Mouse (Mus musculus) kidney, adult 2 months (tissue): ENCODE results near the gene Nisch. TPM values are rescaled to one million over a fixed set of nuclear protein-coding genes. Genes with fewer than 3 reads are reported as not detected.

Source experiments
- DNase-seq: peaks from one replicate; pipeline ENCODE4 v3.0.0; 2021
- H3K27ac ChIP-seq: fragments of 200-500 bp; 2 replicates; pipeline ENCODE4 v1.5.1; 2012; ENCODE audit warnings: low read depth, low read length, control low read depth, inconsistent platforms; ENCODE audit not compliant: insufficient read depth
- H3K27me3 ChIP-seq: fragments of 200-500 bp; replicated peaks from 2 replicates; pipeline ENCODE4 v1.6.1; 2012; ENCODE audit warnings: mild to moderate bottlenecking, moderate library complexity, low read length, inconsistent platforms; ENCODE audit not compliant: control insufficient read depth, insufficient read depth
- H3K36me3 ChIP-seq: fragments of 200-500 bp; 2 replicates; pipeline ENCODE4 v1.6.1; 2012; ENCODE audit warnings: mild to moderate bottlenecking, moderate library complexity, low read length, inconsistent platforms; ENCODE audit not compliant: control insufficient read depth, insufficient read depth
- H3K4me1 ChIP-seq: fragments of 200-500 bp; 2 replicates; pipeline ENCODE4 v1.6.1; 2011; ENCODE audit warnings: low read length; ENCODE audit not compliant: control insufficient read depth, insufficient read depth
- H3K4me3 ChIP-seq: fragments of 200-500 bp; 2 replicates; pipeline ENCODE4 v1.5.1; 2011; ENCODE audit warnings: mild to moderate bottlenecking, low read depth, low read length, control low read depth; ENCODE audit not compliant: insufficient read depth
- CTCF ChIP-seq: fragments of 200-500 bp; conservative IDR thresholded peaks from 2 replicates; pipeline ENCODE4 v1.5.1; 2011; ENCODE audit warnings: low read depth, mild to moderate bottlenecking, control low read depth, low read length, moderate library complexity, mixed read lengths; ENCODE audit not compliant: insufficient read depth, insufficient read length
- POLR2A ChIP-seq: fragments of 200-500 bp; IDR thresholded peaks from one replicate; pipeline ENCODE4 v1.6.1; 2011; ENCODE audit warnings: low read depth, low read length, control low read depth
- WGBS: fragments of 180-500 bp; shearing (Covaris S2); methylation state at CpG from one replicate; pipeline ENCODE4 v1.1.7; 2018; 5-methylcytosine and 5-hydroxymethylcytosine counted together
- polyA plus RNA-seq: library from polyadenylated mRNA; depleted of rRNA; stranded (reverse); fragments of >200 nt; gene quantifications from 2 replicates; pipeline ENCODE4 v1.2.3, GENCODE M21; 2012

Gene Nisch
- polyA plus RNA-seq, 1 experiment = 244 TPM

DNA sequence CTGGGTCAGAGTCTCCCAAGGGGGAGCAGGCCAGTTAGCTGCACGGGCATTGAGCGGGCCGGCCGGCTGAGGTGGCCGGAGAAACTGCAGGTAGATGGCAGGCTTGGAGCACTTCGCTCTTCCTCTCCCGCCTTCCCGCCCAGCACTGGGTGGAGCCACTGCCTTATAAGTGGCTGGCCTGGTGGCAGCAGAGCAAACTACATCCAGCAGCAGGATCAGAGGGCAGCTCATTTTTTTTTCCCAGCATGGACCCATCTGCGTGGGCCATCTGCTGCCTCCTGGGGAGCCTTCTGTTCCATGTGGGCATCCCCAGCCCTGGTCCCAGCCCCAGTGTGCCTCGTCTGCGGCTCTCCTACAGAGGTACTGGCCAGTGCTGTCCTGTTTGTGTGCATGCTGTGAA is 920 bp upstream of the Nisch start, which contains the start of gene Sema3g:
Gene Sema3g (plus strand): TSS at position 195 of the 400 bp plus-strand sequence.
- no peaks in the 10 kb centered on the region for H3K36me3 ChIP-seq
- TF ChIP-seq CTCF = peak; percentile 75
- TF ChIP-seq POLR2A = no peak
- H3K4me1 ChIP-seq = no peaks in the 10 kb centered on the region
- DNase-seq = peak; percentile 88
- 6% methylated on average over 11 of the region's 11 CpGs for WGBS
- 0 out of 2 replicates have a peak within 1 kb of the TSS, but pooled peaks have one; percentile 8 for H3K27ac ChIP-seq
- peak within 1 kb of the TSS; percentile 26 for H3K4me3 ChIP-seq
- H3K27me3 ChIP-seq = no peaks in the 10 kb centered on the region

DNA sequence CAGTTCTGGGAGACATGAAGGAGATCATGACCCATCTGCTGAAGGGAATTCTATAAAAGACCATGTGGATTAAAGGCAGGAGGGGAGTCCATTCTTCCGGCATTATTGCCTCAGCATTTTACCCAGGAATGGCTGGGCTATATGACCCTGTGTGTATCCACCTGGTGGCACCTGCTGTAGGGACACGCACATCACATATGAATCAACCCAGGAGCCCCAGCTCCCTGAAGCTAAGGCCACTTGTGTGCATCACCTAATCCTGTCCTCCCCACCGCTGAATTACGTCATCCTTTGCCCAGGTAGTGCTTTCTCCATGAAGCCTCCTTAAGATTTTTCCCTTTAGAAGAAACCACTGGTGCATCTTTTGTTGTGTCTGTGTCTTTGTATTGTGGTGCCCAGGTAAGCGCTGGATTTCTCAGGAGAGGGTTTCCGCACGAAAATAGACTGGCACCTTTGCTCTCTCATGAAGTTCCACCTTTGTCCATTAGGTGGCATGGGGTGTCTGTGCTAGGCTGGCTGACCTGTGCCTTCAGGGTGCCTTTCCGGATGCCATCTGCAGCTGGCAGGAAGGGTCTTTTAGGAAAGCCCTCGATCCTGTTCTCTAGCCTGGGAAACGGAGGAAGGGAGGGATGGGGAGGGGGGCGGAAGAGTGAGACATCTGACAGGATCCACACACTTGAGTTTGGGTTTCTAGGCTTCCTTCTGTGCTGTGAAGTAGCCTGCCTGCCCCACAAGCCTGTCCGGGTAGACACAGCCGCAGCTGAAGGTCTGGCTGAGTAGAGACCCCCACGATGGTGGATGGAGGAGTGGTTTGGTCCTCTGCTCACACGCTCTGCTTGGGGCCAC is 1.4 kb downstream of the Nisch start:
- no peaks in the 10 kb centered on the region for H3K36me3 ChIP-seq
- TF ChIP-seq POLR2A = no peak
- peak; percentile 97 for TF ChIP-seq CTCF
- peak; percentile 85 for DNase-seq
- no peak overlapping the region for H3K27ac ChIP-seq
- H3K4me3 ChIP-seq = no peak overlapping the region
- 29% methylated on average over 15 of the region's 15 CpGs for WGBS
- H3K27me3 ChIP-seq = no peaks in the 10 kb centered on the region
- no peaks in the 10 kb centered on the region for H3K4me1 ChIP-seq

DNA sequence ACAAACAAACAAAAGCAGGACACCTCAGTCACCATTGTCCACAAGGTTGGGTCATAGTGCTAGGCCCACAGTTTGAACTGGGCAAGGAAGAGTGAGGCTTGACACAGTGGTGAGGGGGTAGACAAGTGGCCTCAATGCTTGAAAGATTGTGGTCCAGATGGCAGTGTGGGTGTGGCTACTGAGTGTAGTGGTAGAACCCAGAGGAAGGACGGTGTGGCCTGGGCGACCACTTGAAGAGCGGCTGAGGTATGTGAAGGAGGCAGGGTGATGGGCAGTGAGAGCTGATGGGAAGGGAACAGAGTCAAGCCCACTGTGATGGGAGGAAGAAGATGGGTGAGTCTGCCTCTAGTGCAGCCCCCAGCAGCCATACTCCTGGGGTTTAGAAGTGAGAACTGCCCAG is 2.1 kb downstream of the Nisch start:
- DNase-seq = no peak
- Histone ChIP-seq H3K27ac (no peak overlapping the region), H3K4me3 (no peak overlapping the region), H3K36me3 (no peaks in the 10 kb centered on the region), H3K27me3 (no peaks in the 10 kb centered on the region), H3K4me1 (no peaks in the 10 kb centered on the region)
- 94% methylated on average over 3 of the region's 3 CpGs for WGBS
- TF ChIP-seq CTCF (no peak), POLR2A (no peak)

DNA sequence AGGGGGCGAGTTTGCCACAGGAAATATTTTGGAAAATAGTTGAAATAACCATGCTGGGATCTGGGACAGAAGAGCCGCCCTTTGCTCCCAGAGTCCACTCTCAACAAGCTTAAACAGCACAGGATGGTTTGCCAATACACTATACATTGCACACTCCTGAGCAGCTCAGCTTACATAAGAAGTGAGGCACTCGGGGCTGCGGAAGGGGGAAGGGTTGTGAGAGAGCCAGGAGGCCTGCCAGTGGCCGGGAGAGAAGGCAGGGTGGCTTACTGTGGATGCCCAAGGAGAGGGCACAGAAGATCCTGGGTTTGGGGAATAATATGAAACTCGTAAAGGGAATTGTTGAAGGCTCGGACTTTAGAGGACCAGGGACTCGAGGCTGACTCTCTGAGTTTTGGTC is 2.9 kb downstream of the Nisch start:
- Histone ChIP-seq H3K4me3 (no peak overlapping the region), H3K27me3 (no peaks in the 10 kb centered on the region), H3K4me1 (no peaks in the 10 kb centered on the region), H3K27ac (no peak overlapping the region), H3K36me3 (no peaks in the 10 kb centered on the region)
- 77% methylated on average over 8 of the region's 8 CpGs for WGBS
- DNase-seq = no peak
- no peak for TF ChIP-seq POLR2A
- TF ChIP-seq CTCF = no peak

DNA sequence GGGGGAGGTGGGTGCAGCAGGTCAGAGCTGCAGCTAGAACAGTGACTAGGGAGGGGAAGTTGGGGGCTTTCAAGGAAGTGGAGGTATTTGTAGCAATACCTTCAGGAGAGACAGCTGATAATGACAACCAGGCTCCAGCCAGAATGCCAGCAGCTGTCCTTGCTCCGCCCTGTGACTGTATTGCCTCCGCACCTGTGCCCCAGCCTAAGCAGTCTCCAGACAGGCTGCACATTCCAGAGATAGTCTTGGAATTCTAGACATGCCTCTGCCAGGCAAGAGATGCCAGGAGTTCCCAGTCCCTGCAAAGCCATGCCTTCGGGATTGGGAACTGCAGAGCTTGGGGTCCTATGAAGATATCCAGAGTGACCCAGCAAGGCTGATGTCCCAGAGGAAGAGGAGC is 4.2 kb downstream of the Nisch start:
- TF ChIP-seq POLR2A = no peak
- no peak for TF ChIP-seq CTCF
- H3K27me3 ChIP-seq = no peaks in the 10 kb centered on the region
- H3K27ac ChIP-seq = no peak overlapping the region
- no peak for DNase-seq
- H3K4me1 ChIP-seq = peaks cover under 1% of the 10 kb centered on the region; the same call in 1 of the 2 replicates
- H3K36me3 ChIP-seq = no peaks in the 10 kb centered on the region
- 78% methylated on average over 3 of the region's 3 CpGs for WGBS
- H3K4me3 ChIP-seq = no peak overlapping the region

DNA sequence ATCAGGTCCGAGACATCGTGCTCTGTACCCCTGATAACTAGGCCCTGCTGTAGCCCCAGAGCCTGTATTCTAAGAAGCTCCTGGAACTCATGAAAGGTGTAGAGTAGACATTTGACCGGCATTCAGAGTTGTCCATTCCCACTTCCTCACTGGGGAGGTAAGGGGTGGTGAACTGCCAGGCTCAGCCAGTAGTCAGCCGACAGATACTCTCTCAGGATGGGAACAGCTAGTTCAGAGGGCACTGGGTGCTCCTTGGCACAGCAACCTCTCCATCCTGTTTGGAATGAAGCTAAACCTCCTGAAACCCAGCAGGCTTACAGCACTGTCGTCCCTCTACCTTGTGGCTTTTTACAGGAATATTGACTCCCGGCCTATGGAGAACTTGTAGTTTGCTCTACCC is 4.9 kb downstream of the Nisch start:
- Histone ChIP-seq H3K27me3 (no peaks in the 10 kb centered on the region), H3K27ac (no peak overlapping the region), H3K4me3 (no peak overlapping the region), H3K4me1 (peaks cover 6% of the 10 kb centered on the region), H3K36me3 (no peaks in the 10 kb centered on the region)
- no peak for TF ChIP-seq POLR2A
- TF ChIP-seq CTCF = no peak
- WGBS = 93% methylated on average over 6 of the region's 6 CpGs
- DNase-seq = no peak

DNA sequence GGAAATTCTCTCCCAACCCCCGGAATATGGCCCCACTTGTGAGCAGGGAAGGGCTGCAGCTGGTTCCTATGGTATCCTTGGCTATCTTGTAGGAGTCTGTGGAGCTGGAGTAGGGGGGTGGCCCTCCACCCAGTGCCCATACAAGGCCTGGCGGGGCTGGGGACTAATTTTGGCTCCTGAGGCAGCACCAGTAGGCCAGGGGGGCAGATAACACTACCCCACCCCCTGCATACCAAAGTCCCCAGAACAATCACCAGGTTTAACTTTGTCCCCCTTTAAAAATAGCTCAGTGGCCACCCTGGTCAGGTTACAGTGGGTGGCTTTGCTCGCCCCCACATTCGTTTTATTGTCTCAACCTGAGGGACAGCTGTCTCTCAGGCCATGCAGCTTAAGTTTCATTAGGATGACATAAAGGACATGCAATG is 7.6 kb downstream of the Nisch start:
- DNase-seq = no peak
- no peaks in the 10 kb centered on the region for H3K27me3 ChIP-seq
- no peak overlapping the region for H3K4me3 ChIP-seq
- H3K4me1 ChIP-seq = peaks cover 17% of the 10 kb centered on the region
- WGBS = 86% methylated on average over 4 of the region's 4 CpGs
- no peaks in the 10 kb centered on the region for H3K36me3 ChIP-seq
- no peak overlapping the region for H3K27ac ChIP-seq
- TF ChIP-seq POLR2A (no peak), CTCF (no peak)
